Mouse (Mus musculus) adrenal gland, postnatal 36 days (tissue): ENCODE results near the gene Slc25a18. TPM values are rescaled to one million over a fixed set of nuclear protein-coding genes. Genes with fewer than 3 reads are reported as not detected.

Experiments used
- DNase-seq, 2 experiments: peaks; one replicate each; pipeline ENCODE4 v3.0.0; 2021; ENCODE audit warnings: mixed read lengths in 1 of 2
- microRNA-seq: library from miRNA; unstranded; fragments of <30 nt; microRNA quantifications from one replicate; pipeline ENCODE4 v1.2.0, GENCODE M21; 2021
- total RNA-seq, 2 experiments: library from RNA; stranded (reverse); gene quantifications; 2 replicates each; pipeline ENCODE4 v1.2.3; 2021

The Slc25a18 gene
- total RNA-seq, 2 experiments from 2014 or later = 0.30 to 0.33 TPM

DNA sequence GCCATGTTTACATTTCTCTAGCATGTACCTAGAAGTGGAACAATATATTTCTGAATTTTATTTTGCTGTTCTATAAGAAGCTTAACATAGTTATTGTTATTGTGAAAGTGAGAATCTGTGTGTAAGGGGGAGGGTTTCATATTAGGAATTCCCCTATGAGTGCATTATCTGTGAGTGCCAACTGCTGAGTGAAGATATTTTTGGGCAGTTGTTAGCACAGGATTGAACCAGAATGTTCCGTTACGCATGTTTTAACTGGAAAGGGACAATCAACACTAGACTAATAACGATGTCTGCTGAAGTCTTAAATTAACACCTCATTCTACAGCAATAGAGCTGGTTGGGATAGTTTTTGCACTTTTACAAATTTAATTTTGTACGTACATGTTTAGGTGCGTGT lies 68.4 kb downstream of the Slc25a18 start:
- no peak for DNase-seq

Small RNA genes lying within 50 kb of the gene (microRNA-seq; reads per million reads assigned to microRNA genes)
- not detected for gene Gm25193

Other genes starting within 250 kb of the Slc25a18 start
- gene Hdhd5, start 242.3 kb upstream of the Slc25a18 start, total RNA-seq = 10 to 100 TPM; 25.3 to 32.1 TPM
- gene Cecr2, start 107.2 kb upstream of the Slc25a18 start, total RNA-seq = 1 to 10 TPM; 5.5 to 8.1 TPM
- gene Atp6v1e1, start 49.2 kb downstream of the Slc25a18 start, total RNA-seq = 100 to 1,000 TPM; 332 to 479 TPM
- 10 to 100 TPM; 63.0 to 68.1 TPM for gene Bcl2l13, start 62.6 kb downstream of the Slc25a18 start, total RNA-seq
- gene Bid, start 143.3 kb downstream of the Slc25a18 start, total RNA-seq = 1 to 10 TPM; 4.5 to 5.9 TPM